Mouse (Mus musculus) midbrain, postnatal 0 days (tissue): ENCODE measurements around the gene Gm12184. TPM values are rescaled to one million over a fixed set of nuclear protein-coding genes. Genes with fewer than 3 reads are reported as not detected.

Experiments used
- ATAC-seq: fragments of 200-750 bp; cut with Nextera tagmentation; 2 replicates; pipeline ENCODE4 v1.8.0; 2017; ENCODE audit warnings: moderate number of reproducible peaks, mild to moderate bottlenecking, moderate TSS enrichment, moderate library complexity; ENCODE audit not compliant: low FRiP score
- DNase-seq: peaks from one replicate; pipeline ENCODE4 v3.0.0-alpha.2; 2015; ENCODE audit warnings: low spot score
- H3K27ac ChIP-seq: fragments of 300-500 bp; sonication (generic); 2 replicates; pipeline ENCODE4 v1.5.1; 2014; ENCODE audit warnings: low read depth, mild to moderate bottlenecking, low read length, mixed read lengths
- H3K27me3 ChIP-seq: fragments of 300-500 bp; sonication (generic); 2 replicates; pipeline ENCODE4 v1.6.1; 2014; ENCODE audit warnings: low read length, control low read depth, mixed read lengths; ENCODE audit not compliant: insufficient read depth
- H3K36me3 ChIP-seq: fragments of 300-500 bp; sonication (generic); 2 replicates; pipeline ENCODE4 v1.6.1; 2014; ENCODE audit warnings: low read length, control low read depth, mixed read lengths; ENCODE audit not compliant: insufficient read depth
- H3K4me1 ChIP-seq: fragments of 300-500 bp; sonication (generic); 2 replicates; pipeline ENCODE4 v1.6.1; 2014; ENCODE audit warnings: mild to moderate bottlenecking, control low read depth, antibody characterized with exemption, low read length, mixed read lengths; ENCODE audit not compliant: insufficient read depth
- H3K4me2 ChIP-seq: fragments of 300-500 bp; sonication (generic); 2 replicates; pipeline ENCODE4 v1.6.1; 2014; ENCODE audit warnings: low read depth, mild to moderate bottlenecking, low read length, mixed read lengths; ENCODE audit not compliant: poor library complexity, severe bottlenecking
- H3K4me3 ChIP-seq: fragments of 300-500 bp; sonication (generic); 2 replicates; pipeline ENCODE4 v1.5.1; 2014; ENCODE audit warnings: low read depth, mild to moderate bottlenecking, low read length, moderate library complexity
- H3K9ac ChIP-seq: fragments of 300-500 bp; sonication (generic); replicated peaks from 2 replicates; pipeline ENCODE4 v1.6.1; 2014; ENCODE audit warnings: mild to moderate bottlenecking, low read length, moderate library complexity, mixed read lengths; ENCODE audit not compliant: poor library complexity, severe bottlenecking
- H3K9me3 ChIP-seq: fragments of 300-500 bp; sonication (generic); 2 replicates; pipeline ENCODE4 v1.6.1; 2016; ENCODE audit warnings: low read length, control low read depth
- CTCF ChIP-seq: IDR thresholded peaks from 2 replicates; pipeline ENCODE4 v1.5.1; 2016; ENCODE audit warnings: antibody characterized with exemption, mild to moderate bottlenecking
- WGBS: fragments of 180-500 bp; shearing (Covaris S2); extraction: QIAGEN DNeasy Blood & Tissue Kit; methylation state at CpG from one replicate; pipeline ENCODE4 v1.1.7; 2014; 5-methylcytosine and 5-hydroxymethylcytosine counted together
- polyA plus RNA-seq: library from polyadenylated mRNA; unstranded; fragments of >200 nt; fragmentation: Nextera tagmentation; extraction: Ambion mirVana; gene quantifications from 2 replicates; pipeline ENCODE4 v1.2.1, GENCODE M21; 2015
- total RNA-seq: library from RNA; depleted of rRNA; stranded (reverse); fragments of >200 nt; gene quantifications from 2 replicates; pipeline ENCODE4 v1.2.3, GENCODE M21; 2014

Gm12184 gene
- total and polyA plus RNA-seq, 2 experiments from 2014 or later: 2.4 to 8.2 TPM

- Histone ChIP-seq H3K27me3 (no peaks in the 10 kb centered on the region), H3K4me1 (no peaks in the 10 kb centered on the region), H3K4me3 (peak overlapping the region; percentile 46), H3K4me2 (peak overlapping the region; percentile 49), H3K9ac (no peak overlapping the region), H3K9me3 (no peaks in the 10 kb centered on the region), H3K36me3 (no peaks in the 10 kb centered on the region), H3K27ac (no peak overlapping the region)
- TF ChIP-seq CTCF: no peak
- DNase-seq (peak; percentile 11), ATAC-seq (no peak)
- WGBS: 37% methylated on average over 9 of the region's 9 CpGs
Observed at GRCm38 (mm10) chr11:48833078-48833730, 6.7 kb upstream of the Gm12184 start.

- Histone ChIP-seq H3K9ac (no peak overlapping the region), H3K9me3 (no peaks in the 10 kb centered on the region), H3K27me3 (no peaks in the 10 kb centered on the region), H3K36me3 (no peaks in the 10 kb centered on the region), H3K27ac (no peak overlapping the region), H3K4me1 (0 out of 2 replicates have a peak, but pooled peaks cover 2% of the 10 kb centered on the region), H3K4me3 (no peak overlapping the region), H3K4me2 (no peak overlapping the region)
- 79% methylated on average over 2 of the region's 2 CpGs for WGBS
- ATAC-seq (no peak), DNase-seq (no peak)
- TF ChIP-seq CTCF: no peak
Observed at GRCm38 (mm10) chr11:48831273-48831672, 4.8 kb upstream of the Gm12184 start.

GRCm38 (mm10) chr11:48830279-48830678, 3.8 kb upstream of the Gm12184 start:
- 0 out of 2 replicates have a peak, but pooled peaks cover 2% of the 10 kb centered on the region for H3K4me1 ChIP-seq
- H3K4me3 ChIP-seq: no peak overlapping the region
- no peak overlapping the region for H3K27ac ChIP-seq
- DNase-seq: no peak
- no peaks in the 10 kb centered on the region for H3K9me3 ChIP-seq
- WGBS: 80% methylated on average over 2 of the region's 2 CpGs
- no peaks in the 10 kb centered on the region for H3K27me3 ChIP-seq
- H3K36me3 ChIP-seq: no peaks in the 10 kb centered on the region
- TF ChIP-seq CTCF: no peak
- H3K4me2 ChIP-seq: no peak overlapping the region
- H3K9ac ChIP-seq: no peak overlapping the region
- ATAC-seq: no peak

- no peak for TF ChIP-seq CTCF
- no peaks in the 10 kb centered on the region for H3K36me3 ChIP-seq
- H3K27me3 ChIP-seq: no peaks in the 10 kb centered on the region
- no peak overlapping the region for H3K9ac ChIP-seq
- DNase-seq: no peak
- no peak overlapping the region for H3K4me3 ChIP-seq
- no peak overlapping the region for H3K4me2 ChIP-seq
- ATAC-seq: no peak
- H3K9me3 ChIP-seq: no peaks in the 10 kb centered on the region
- H3K4me1 ChIP-seq: peaks cover 6% of the 10 kb centered on the region; the same call in 1 of the 2 replicates
- WGBS: 70% methylated on average over 6 of the region's 6 CpGs
- H3K27ac ChIP-seq: no peak overlapping the region
Observed at GRCm38 (mm10) chr11:48827926-48828325, 1.5 kb upstream of the Gm12184 start.

- H3K36me3 ChIP-seq: no peaks in the 10 kb centered on the region
- WGBS: 1% methylated on average over 6 of the region's 6 CpGs
- no peak for ATAC-seq
- H3K27me3 ChIP-seq: no peaks in the 10 kb centered on the region
- H3K4me1 ChIP-seq: peaks cover 6% of the 10 kb centered on the region; the same call in 1 of the 2 replicates
- peak overlapping the region; percentile 51 for H3K4me2 ChIP-seq
- H3K9ac ChIP-seq: no peak overlapping the region
- no peak overlapping the region for H3K27ac ChIP-seq
- H3K9me3 ChIP-seq: no peaks in the 10 kb centered on the region
- no peak for DNase-seq
- TF ChIP-seq CTCF: no peak
- peak overlapping the region; percentile 43 for H3K4me3 ChIP-seq
Observed at GRCm38 (mm10) chr11:48826752-48827096, 269 bp upstream of the Gm12184 start.

GRCm38 (mm10) chr11:48824311-48824830, 2.1 kb downstream of the Gm12184 start:
- Histone ChIP-seq H3K4me2 (peak overlapping the region; percentile 69), H3K27ac (no peak overlapping the region), H3K9me3 (no peaks in the 10 kb centered on the region), H3K36me3 (no peaks in the 10 kb centered on the region), H3K27me3 (no peaks in the 10 kb centered on the region), H3K9ac (0 out of 2 replicates have a peak overlapping the region, but pooled peaks have one; percentile 33), H3K4me3 (peak overlapping the region; percentile 38), H3K4me1 (peaks cover 6% of the 10 kb centered on the region; the same call in 1 of the 2 replicates)
- no peak for ATAC-seq
- 6% methylated on average over 22 of the region's 22 CpGs for WGBS
- DNase-seq: no peak
- no peak for TF ChIP-seq CTCF
